Mouse (Mus musculus) adrenal gland, postnatal 4 days (tissue): Measurements from ENCODE around the gene Ptpn4. TPM values are rescaled to one million over a fixed set of nuclear protein-coding genes. Genes with fewer than 3 reads are reported as not detected.

ENCODE experiments used
- DNase-seq, 2 experiments: peaks; one replicate each; pipeline ENCODE4 v3.0.0; 2021 to 2022; ENCODE audit warnings: low spot score in 2 of 2, mixed read lengths in 2 of 2
- total RNA-seq, 2 experiments: library from RNA; stranded (reverse); gene quantifications; 2 replicates each; pipeline ENCODE4 v1.2.3; 2021

Ptpn4 gene
- total RNA-seq, 2 experiments from 2014 or later: 30.2 to 31.7 TPM

GRCm38 (mm10) chr1:119807707-119808106, 29.7 kb downstream of the Ptpn4 start:
- no peak for DNase-seq

- no peak for DNase-seq
Observed at GRCm38 (mm10) chr1:119805984-119806383, 31.4 kb downstream of the Ptpn4 start.

GRCm38 (mm10) chr1:119804586-119804985, 32.8 kb downstream of the Ptpn4 start:
- DNase-seq: no peak

DNA sequence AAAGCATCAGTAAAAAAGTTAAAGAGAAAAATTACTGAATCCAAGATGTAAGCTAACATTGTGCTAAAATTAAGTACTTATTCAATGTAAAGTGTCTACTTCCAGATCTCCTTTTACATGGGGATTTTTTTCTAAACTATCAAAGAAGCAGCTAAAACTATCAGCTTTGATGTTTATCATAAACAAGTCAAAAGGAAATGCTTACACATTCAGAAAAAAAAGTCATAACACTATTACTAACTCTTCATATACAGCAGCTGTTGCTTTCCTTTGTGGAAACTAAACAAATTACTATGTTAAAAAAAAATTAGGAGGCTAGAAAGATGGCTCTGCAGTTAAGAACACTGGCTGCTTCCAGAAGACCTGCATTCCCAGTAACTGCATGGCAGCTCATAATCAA, 42.2 kb downstream of the Ptpn4 start:
- no peak for DNase-seq

- no peak for DNase-seq
Observed at GRCm38 (mm10) chr1:119794342-119794741, 43.1 kb downstream of the Ptpn4 start.

DNA sequence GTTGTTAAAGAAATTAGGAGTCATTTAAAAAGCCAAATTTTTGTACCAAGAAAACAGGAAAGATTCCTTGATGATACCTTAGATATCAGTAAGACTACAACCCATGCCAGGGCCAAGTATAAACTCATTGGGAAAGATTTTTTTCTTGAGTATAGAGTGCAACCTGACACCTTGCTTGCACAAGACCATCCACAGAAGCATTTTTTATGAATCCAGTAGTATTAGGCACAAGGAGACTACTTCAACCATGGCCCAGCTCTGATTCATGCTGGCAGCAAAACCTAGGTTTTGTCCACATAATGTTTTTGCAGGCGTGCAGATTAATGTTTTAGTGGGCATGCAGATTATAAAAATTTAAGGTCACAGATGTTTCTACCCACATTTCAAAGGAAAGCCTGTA, 46.8 kb downstream of the Ptpn4 start:
- DNase-seq: no peak

DNA sequence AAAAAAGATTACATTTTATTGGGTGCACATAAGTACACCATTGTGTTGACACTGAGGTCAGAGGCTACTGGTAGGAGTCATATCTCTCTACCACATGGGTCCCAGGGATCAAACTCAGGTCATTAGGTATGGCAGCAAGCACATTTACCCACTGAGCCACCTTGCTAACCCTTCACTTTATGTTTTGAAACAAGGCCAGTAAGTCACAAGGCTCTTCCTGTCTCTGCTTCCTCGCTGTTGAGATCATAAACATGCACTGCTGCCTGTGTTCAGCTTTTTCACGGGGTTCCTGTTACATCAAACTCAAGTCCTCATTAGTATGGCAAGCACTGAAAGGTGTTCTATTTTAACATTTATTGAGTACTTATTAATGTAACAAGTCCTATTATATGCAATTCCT, 61.5 kb downstream of the Ptpn4 start:
- no peak for DNase-seq

DNA sequence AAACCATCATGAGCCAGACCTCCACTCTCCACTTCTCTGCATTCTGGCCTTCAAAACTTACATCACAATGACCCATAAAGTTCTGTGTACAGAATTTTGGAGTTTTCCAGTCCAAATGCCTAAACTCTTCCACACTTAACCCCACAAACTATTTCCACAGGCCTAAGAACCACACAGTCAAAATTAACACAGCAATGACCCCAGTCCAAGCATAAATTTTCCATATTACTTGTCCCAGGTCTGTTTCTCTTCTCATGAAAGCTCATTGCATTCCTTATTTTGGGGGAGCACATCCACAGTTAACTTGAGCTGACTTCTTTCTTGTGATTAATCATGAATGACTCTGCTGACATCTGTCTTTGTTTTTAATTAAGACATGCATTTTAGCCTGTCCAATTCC, 101.7 kb downstream of the Ptpn4 start:
- DNase-seq: no peak

GRCm38 (mm10) chr1:119734801-119735200, 102.6 kb downstream of the Ptpn4 start:
- no peak for DNase-seq

DNA sequence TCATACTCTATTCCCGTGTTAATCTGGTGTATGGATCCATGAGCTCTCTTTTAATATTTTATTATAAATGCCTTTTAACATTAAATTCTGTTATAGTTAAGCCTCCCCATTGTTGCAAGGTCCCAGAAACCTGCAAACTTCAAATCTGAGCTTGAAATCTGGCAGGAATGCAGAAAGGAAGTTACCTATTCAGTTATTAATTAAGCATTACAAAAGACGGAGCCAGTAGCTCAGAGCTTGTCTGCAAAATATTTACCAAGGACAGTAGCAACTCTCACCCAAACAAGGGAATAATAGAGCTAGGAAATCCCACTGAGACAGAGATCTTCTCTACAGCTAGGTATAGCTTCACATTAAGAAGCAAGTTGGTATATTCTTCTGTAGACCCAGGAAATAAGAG, 106.2 kb downstream of the Ptpn4 start:
- DNase-seq: no peak

DNA sequence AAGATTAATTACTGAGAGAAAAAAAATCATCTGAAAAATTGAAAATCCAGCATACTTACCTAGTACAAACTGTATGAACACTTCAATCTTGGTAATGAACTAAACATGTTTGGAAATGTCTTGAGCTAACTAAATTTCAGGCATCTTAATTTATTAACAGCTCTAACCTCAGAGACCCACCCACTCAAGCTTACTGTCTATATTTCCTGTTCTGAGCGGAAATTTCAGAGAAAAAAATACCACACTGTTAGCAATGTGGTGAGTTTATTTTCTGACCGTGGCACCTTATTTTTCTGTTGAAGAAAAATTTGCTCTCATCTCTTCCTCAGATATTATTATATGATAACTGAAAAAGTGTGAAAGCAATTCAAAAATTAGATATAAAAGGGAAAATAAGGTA, 124.4 kb downstream of the Ptpn4 start:
- no peak for DNase-seq

GRCm38 (mm10) chr1:119706471-119707217, 130.8 kb downstream of the Ptpn4 start:
- no peak for DNase-seq

- no peak for DNase-seq
Observed at GRCm38 (mm10) chr1:119696860-119697259, 140.6 kb downstream of the Ptpn4 start.

GRCm38 (mm10) chr1:119685773-119686558, 151.4 kb downstream of the Ptpn4 start:
- no peak for DNase-seq

- DNase-seq: no peak
Observed at GRCm38 (mm10) chr1:119681663-119682213, 155.7 kb downstream of the Ptpn4 start.

GRCm38 (mm10) chr1:119674984-119675383, 162.4 kb downstream of the Ptpn4 start:
- no peak for DNase-seq

- DNase-seq: no peak
Observed at GRCm38 (mm10) chr1:119666904-119667303, 170.5 kb downstream of the Ptpn4 start.

DNA sequence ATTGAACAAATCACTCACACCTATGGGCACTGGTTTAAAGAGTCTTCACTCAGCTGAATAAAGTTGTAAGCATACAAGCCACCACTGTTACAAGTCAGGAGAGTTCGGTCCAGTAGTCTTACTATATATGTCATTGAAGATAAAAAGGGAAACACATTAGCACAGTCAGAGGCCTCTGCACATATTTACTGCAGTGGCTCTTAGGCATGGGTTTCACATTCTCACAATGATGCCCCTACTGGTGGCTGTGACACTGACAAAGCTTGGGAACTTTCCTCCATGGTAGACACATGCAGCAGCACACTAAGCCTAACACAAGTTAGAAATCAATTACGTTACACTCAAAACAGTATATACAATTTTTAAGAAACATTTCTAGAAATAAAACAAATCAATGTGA, 183.1 kb downstream of the Ptpn4 start:
- no peak for DNase-seq

DNA sequence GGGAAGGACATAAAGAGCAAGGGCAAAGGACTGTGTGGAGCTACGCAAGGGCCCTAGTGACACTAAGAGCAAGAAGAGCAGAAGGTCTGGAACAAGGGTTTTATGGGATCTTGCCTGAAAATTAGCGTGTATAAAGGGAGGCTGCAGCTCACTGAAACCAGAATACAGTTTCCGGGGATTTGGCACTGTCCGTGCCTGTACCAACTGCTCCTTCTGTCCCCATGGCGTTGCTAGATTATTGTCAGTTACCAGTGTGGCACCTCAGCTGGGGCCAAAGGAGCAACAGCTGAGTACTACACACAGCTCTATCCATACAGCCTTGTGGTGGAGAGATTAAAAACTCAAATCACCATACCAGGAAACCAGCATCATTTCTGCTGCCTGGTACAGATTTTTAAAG, 187.0 kb downstream of the Ptpn4 start:
- no peak for DNase-seq

DNA sequence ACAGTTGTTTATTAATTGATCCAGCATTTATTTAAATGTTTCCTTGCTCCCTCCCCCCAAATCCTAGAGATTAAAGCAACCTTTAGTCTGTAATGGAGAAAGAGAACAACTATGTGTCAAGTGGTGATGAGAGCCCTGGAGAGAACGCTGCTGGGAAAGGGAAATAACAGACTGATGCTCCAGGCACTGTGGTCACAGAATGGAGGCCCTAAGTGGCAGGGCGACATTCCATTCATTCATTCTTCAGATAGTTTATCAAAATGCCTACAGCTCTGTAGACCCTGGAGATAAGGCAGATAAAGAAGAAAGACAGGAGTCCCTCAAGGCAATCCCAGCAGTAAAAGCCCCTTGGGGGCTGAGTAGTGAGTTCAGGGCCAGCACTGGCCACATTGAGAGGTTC, 187.8 kb downstream of the Ptpn4 start:
- no peak for DNase-seq

DNA sequence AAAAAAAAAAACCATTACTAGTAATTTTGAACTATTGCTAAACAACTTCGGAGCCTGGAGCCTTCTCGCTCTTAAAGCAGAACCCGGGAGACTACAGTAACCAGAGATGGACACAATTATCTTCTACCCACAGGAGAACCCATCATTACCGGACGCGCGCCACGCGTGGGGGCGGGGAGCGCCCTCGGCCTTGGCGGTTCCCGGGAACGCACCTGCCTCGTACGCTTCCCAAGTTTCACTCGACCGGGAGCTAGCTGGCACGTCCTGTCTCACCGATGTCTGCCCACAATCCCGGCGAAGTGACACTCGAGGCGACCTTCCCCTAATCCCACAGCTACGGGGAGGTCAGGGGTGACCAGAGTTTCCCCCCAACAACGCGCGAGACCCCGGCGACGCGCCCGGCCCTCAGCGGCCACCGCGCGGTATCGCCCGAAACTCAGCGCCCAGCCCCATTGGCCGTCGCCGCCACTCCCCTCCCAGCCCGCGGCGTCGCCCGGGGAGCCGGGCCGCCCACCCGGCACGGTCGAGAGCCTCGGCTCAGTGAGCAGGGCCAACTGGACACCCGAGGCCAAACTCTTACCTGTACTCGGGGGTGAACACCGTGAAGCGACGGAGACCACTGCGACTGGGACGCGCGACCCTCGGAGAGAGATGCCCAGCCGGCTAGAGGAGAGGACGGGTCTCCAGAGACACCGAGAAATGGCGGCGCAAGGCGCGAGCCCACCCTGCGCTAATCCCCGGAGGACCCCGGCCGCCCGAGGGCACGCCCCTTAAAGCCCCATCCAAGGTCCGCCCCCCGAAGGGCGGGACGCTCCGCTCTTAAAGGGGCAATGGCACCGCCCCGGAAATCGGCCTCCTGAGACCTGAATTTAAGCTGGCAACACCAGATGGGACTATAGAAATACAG, 189.0 kb downstream of the Ptpn4 start, which contains the start of gene Epb41l5:
Gene Epb41l5 (minus strand): TSS at position 796 of the 907 bp plus-strand sequence.
- DNase-seq: peak; percentile 49 to 74
